Mouse (Mus musculus): ENCODE measurements around the gene Gucy1a1. TPM values are rescaled to one million over a fixed set of nuclear protein-coding genes. Genes with fewer than 3 reads are reported as not detected.

The Gucy1a1 gene
- polyA plus RNA-seq (2021; fragmentation: Nextera tagmentation), result 37.0 and 61.2 TPM in 2 replicates
- long read RNA-seq, experiment 1, full-length matches to known transcripts, result 114 of 140 reads
- long read RNA-seq, experiment 1, partial matches to known transcripts, result 7 of 140 reads
- long read RNA-seq, experiment 1, other reads (novel, unspliced or antisense), result 19 of 140 reads
- long read RNA-seq, experiment 2, full-length matches to known transcripts, result 24 of 135 reads
- long read RNA-seq, experiment 2, partial matches to known transcripts, result 68 of 135 reads
- long read RNA-seq, experiment 2, other reads (novel, unspliced or antisense), result 43 of 135 reads

DNA sequence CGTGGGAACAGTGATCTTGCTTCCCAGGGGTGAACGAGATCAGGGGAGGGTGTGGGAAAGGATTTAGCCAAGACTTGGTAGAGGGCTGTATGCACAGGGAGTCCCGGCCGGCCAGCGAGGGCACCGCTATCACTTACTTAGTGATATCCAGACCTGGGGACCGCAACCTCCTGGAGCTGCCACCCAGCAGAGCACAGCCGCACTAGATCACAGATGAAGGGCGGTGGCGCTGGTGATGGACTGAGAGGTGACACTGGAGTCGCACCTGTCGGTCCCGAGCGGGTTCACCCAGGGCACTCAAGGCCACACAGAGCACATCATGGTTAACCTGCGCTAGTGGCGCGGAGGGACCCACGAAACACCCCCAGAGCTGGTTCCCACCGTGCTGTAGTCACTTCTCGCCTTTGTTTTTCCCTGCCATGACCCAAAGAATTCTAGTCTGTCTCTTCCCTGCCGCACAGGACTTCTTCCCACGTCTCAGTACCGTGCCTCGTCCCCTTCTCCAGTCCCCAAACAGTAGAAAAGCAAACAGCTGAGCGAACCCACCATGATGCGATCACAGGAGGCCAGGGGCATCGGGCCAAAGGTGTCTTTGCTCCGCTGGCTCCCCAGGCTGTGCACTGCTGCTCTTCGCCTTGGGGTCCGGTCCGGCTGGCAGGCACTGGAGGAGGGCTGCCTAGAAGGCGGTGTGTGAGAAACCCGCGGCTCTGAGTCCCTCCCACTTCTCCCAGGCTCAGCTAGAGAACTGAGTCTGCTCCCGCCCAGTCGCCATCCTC is at the start of gene Gucy1a1:
Gene Gucy1a1 (minus strand): TSS at position 664 of the 776 bp plus-strand sequence.

DNA sequence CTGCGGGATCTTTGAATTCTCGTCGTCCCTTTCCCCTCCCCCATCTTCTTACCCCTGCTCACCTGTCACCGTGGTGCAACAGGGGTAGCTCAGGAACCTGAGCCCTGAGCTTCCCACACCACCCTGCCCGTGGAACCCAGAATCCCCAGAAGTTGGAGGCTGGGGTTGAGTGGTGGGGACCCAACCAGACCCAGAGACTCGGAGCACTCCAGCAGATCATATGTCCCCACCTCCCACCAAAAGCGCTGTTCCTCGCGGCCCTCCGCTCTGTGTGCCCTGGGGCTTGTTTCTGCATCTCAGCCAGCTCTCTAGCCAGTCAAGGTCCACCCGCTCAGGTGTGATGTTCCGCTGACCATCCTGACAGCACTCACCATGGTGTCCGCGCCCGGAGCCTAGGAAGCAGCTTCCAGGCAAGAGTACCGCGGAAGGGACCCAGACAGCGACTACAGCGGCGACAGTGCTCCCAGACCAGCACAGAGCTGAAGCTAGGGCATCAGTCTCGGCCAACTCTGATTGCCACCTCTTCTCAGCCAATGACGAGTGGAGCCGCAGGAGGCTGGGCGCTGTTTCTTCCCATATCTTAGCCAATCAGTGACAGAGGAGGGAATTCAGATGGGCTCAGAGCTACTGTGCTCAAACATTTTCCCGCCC is 71.3 kb downstream of the Gucy1a1 start, which contains the start of gene Gucy1b1:
Gene Gucy1b1 (minus strand): TSS at position 489 of the 651 bp plus-strand sequence.

Other genes starting within 250 kb of the Gucy1a1 start
- gene Ctso, start 213.2 kb downstream of the Gucy1a1 start, polyA plus RNA-seq (2021; fragmentation: Nextera tagmentation), result 24.2 and 29.6 TPM in 2 replicates
- 0.74 and 1.2 TPM in 2 replicates for gene Tdo2, start 169.6 kb downstream of the Gucy1a1 start, polyA plus RNA-seq (2021; fragmentation: Nextera tagmentation)
- gene Asic5, start 163.5 kb downstream of the Gucy1a1 start, polyA plus RNA-seq (2021; fragmentation: Nextera tagmentation), result not detected in 2 replicates
- gene Gucy1b1, start 71.1 kb downstream of the Gucy1a1 start, polyA plus RNA-seq (2021; fragmentation: Nextera tagmentation), result 40.8 and 48.7 TPM in 2 replicates
- 47.5 and 49.8 TPM in 2 replicates for gene Map9, start 212.3 kb upstream of the Gucy1a1 start, polyA plus RNA-seq (2021; fragmentation: Nextera tagmentation)

All from left cerebral cortex, adult 6 months (tissue).